Mouse (Mus musculus) cerebellum, adult 18-20 months (tissue): ENCODE data around the gene Myo5c.

Experiments
- DNase-seq, 2 experiments: peaks; one replicate each; pipeline ENCODE4 v3.0.0; 2021

Gene Myo5c

DNA sequence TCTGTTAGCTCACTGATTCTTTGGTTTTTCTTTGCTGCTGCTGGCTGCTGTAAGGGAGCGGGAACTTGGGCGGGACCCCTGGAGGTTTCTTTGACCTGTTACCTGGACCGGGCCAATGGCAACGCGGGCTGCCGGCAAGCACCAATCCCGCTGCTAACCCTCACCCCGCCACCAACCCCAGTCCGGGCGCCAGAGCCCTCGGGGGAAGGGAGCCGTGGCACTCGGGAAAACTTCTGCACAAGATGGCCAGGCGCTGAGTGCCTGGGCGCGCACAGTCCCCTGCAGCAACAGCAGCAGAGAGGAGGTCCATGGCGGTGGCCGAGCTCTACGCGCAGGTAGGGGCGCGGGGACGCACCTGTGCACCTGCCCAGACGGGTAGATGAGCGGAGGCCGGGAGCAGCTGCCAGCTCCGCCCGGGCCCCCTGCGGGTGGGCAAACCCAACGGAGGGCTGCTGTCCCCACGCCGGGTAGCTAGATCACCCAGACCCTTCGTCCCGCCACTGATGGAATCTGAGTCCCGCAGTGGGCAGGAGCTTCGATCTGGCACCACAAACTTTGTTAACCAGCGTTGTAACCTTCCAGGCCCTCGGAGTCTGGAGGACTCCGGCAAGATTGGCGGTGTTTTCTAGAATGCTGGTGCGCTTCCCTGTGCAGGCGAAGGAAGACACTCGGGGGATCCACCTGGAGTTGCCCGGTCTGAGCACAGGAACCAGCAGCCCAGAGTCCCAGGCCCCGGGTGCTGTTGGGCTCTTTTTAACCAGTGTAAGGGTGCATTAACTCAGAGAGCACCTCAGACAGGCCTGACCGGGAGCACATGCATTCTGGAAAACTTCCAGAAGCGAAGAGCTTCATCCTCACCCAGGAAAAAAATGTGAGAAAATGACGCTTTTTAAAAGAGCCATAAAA lies at the start of gene Myo5c:
Gene Myo5c, plus strand, starts transcription at position 180 of the 906 bp plus-strand sequence.
- DNase-seq, result peak in 1 of 2 experiments; percentile 35

DNA sequence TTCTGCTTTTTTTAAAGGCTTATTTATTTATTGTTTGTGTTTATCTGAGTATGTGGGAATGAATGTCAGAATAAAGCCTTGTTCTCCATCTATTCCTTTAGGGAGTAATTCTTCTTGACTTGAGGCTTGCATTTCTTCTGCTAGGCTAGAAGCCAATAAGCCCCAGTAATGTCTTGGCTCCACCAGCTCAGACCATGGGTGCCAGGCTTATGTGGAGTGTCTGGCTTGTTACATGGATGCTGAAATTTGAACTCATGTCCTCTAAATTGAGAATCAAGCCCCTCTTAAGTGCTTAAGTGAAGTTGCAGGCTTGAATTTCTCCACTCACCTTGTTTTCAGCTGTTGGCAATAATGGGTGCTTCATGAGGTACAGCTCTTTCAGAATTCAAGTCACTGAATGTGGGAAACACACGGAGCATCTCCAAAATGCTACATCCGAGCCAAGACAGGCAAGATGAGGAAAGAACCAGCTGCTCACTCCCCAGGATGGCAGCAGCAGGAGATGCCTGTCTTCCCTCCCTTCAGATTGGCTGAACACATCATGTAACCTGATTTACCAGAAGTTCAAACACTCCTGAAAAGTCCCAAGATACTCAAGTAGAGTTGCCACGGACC lies 44.1 kb upstream of the Myo5c start:
- DNase-seq, result peak; percentile 59 to 75

DNA sequence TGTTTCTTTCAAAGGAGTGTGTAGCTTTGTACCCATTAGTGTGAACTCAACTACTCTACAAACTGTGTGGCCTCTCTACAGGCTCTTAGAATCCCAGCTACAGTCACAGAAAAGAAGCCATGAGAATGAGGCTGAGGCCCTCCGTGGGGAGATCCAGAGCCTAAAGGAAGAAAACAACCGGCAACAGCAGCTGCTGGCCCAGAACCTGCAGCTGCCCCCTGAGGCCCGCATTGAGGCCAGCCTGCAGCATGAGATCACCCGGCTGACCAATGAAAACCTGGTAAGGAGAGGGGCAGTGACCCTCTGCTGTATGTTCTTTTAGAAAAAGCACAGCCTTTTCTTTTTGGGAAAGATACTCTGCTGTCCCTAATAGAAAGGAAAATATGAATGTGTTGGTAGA lies 38.0 kb upstream of the Myo5c start:
- DNase-seq, result peak in 1 of 2 experiments; percentile 33

DNA sequence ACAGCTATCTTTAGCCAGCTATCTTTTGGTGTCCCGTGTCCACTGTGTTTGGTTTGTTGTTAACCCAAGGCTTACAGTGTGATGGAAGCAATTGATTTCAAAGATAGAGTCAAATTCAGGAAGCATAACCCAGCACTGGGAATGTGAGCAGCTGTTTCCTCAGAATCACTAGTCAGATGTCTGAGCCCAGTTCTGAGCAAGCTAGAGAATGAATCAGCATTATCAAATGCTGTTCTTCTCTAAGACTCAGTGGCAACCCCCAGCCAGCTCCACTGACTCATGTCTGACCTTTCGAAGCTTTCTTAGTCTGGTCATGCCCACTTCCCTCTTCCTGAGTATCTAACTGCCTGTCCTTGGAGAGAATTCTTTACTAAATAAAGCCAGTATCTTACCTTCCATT lies 35.5 kb upstream of the Myo5c start:
- DNase-seq, result no peak

DNA sequence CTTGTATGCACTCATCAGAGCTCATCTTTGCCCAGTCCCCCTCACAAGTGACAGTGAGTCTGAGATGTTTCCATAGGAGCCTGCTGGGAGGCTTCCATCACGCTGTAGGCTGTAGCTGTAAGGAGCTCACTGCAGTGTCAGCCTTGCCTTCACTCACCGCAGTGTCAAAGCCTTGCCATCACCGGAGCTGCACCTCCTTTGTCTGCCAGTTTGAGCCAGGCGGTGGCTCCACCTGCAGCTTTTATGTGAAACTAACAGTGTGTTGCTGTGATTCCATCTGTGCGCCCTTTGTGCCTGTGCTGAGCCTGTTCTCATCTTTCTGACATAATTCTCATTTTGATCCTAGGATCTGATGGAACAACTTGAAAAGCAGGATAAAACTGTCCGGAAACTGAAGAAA lies 34.5 kb upstream of the Myo5c start:
- DNase-seq, result peak; percentile 82 to 89

DNA sequence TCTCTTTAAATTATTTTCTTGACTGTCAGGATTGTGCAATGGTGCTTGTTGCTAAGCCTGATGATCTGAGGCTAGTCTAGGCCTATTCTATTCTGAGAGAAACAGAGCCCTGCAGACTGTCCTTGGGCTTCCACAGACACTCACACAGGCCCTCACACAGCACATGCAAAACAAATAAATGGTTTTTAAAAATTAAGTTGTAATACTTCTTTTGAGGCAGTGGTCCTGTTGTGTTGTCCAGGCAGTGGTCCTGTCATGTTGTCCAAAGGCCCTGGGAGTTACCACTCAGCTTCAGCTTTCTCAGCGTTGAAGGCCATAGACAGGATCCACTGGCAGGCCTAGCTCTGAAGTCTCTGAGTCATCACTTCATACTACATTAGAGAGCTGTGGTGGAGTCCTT lies 30.3 kb upstream of the Myo5c start:
- no peak for DNase-seq

DNA sequence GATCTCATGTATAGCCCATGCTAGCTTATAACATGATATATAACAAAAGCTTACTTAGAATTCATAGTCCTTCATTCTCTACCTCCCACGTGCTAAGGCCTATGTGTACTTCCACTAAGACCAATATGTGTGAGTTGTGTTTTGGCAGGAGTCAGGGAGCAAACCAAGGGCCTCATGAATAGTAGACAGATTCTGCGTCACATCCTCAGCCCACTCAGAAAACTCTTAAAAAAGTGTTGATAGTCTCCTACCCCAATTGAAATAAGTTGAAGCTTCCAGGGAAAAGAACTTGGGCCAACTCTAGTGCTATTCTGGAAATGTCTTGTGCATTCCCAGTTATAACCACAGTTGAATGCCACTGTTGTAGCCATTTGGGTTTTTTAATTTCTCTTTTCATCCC lies 29.8 kb upstream of the Myo5c start:
- DNase-seq, result no peak

DNA sequence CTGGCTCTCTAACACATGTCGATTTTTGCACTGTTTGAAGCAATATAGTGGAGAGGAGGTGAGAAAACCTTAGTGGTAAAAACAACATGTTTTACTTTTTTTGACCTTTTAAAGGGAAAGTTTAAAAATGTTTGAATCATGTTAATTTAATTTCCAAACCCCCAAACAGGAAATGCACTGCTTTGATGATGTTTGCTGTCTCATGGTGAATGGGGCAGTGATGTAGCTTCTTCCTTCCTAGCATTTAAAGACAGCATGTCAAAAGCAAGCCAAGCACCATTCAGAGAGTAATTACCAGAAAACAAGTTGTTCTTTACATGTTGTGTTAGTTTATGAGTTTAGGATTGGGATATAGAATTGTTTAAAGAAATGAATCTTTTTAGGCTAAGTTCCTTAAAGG lies 22.6 kb upstream of the Myo5c start:
- no peak for DNase-seq

DNA sequence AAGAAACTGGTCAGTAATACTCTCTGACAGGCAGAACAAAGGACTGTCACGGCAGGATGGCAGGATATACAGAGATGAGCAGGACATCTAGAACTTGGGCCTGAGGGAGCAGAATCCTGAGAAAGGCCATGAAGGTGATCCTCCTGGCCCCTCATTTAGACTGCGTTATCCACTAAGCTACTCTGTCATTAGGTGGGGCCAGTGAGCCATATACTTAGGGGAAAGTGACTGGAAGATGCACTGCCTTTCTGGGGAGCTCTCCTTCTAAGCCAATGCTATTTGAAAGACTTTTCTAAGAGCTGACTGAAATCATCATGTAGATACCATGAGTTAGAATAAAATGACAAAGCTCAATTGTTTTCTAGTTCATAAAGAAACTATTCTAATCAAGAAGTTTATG lies 21.6 kb upstream of the Myo5c start:
- DNase-seq, result no peak

DNA sequence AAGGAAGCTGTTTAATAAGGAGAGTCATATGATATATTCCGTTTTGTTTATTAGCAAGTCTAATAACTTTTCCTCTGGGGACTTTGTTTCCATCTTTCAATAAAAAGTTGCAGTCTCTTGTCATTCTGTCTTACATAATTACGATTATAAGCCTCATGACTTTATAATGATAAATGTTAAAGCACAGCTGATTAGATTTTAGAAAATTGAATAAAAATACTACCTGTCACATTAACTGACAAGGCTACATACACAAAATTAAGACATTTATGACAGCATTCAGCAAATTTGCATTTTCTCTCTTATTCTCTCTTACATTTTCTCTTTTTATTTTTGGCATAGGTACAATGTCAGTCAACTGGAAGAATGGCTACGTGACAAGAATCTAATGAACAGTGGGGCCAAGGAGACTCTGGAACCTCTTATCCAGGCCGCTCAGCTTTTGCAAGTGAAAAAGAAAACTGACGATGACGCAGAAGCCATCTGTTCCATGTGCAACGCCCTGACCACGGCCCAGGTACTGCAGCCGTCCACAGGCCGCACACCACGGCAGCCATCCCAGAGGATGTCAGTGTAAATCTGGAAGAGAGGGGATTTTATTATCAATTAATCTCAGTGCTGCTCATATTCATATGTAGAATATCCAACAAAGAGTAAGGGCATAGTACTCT lies 16.9 kb upstream of the Myo5c start:
- peak; percentile 62 to 67 for DNase-seq

DNA sequence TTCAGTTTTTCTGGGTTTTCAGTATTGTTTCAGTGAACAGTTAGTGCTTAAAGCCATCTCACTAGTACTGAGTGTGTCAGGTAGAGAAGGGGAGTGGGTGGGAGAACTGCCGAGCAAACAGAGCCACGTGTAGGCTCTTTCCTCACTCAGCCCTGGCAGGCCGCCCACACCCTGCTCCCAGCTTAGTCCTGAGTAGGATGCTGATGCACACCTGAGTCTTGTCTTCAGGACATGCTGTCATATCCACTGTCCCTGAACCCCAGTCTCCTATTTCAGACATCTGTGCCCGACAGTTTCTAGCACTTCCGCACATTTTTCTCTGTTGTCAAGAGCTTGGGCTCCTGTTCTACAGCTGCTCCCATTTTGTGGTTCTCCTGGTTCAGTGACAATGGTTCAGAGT lies 11.9 kb upstream of the Myo5c start:
- no peak for DNase-seq

DNA sequence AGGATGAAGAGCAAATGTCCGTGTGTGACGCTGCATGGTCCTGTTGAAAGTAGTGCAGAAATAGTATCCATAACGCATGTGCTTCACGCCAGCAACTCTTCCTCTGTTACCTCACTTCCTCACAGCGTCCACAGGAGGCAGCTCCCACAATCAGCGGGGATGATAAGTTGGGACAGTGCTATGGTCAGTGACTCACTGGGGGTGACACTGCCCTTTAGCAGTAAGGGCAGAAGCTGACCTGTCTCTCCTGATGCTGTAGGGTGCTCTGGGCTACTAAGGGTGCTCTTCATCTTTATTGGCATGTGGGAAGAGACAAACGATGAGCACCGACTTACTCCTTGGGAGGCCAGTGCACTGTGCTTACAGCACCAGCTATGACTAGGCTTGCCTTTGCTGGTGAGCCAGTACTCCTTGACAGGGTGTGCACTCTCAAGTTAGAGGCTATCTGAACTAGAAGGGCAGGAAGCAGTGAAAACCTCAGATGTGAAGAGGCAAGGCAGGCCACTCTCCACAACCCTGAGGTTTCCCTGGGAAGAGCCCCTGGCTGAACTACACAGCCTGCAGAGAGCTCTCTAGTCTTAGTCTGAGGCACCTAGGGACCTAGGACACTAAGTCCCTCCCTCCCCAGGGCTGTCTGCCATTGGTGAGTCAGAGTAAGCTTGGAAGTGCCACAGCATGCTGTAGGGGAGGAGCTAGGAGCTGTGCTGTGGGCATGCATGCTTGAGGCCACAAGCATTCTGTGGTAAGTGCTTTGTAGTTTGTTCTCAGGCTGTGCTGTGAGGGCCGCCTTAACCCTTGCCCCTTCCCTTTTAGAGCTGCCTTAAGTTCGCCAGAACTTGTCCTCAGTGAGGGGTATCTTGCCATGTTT lies 10.2 kb upstream of the Myo5c start:
- DNase-seq, result no peak

DNA sequence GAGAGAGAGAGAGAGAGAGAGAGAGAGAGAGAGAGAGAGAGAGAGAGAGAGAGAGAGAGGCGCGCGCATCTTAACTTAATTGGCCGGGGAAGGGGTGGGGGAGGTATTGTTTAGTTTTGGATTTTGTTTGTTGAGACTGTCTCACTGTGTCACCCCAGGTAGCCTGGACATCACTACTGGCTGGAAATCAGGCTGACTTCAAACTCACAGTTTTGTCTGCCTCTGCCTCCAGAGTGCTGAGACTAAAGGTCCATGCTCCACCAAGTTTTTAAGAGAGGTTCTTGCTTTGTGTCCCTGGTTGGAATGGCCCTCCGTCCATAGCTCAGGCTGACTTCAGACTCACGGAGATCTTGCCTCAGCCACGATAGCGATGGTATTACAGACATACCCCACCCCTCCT lies 1.0 kb downstream of the Myo5c start:
- DNase-seq, result no peak

DNA sequence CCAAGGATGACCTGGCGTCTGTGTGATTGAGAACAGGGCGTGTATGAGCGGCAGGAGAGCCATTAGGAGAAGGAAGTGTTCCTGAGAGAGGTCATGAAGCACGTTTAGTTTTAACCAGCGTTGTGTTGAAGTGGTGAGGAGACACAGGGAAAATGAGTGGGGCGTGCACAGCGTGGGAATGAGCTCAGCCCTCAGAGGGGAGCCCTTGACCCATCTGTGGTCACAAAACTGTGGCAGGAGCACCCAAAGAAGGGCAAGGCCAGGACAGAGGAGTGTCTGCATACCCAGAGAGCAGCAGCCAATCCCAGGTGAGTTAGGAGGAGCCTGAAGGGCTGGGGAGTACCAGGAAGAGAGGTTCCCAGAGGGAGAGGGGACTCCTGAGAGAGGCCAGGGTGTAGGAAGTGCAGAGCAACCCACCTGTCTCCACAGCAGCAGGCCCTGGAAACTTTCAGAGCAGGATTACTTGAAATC lies 2.5 kb downstream of the Myo5c start:
- no peak for DNase-seq

DNA sequence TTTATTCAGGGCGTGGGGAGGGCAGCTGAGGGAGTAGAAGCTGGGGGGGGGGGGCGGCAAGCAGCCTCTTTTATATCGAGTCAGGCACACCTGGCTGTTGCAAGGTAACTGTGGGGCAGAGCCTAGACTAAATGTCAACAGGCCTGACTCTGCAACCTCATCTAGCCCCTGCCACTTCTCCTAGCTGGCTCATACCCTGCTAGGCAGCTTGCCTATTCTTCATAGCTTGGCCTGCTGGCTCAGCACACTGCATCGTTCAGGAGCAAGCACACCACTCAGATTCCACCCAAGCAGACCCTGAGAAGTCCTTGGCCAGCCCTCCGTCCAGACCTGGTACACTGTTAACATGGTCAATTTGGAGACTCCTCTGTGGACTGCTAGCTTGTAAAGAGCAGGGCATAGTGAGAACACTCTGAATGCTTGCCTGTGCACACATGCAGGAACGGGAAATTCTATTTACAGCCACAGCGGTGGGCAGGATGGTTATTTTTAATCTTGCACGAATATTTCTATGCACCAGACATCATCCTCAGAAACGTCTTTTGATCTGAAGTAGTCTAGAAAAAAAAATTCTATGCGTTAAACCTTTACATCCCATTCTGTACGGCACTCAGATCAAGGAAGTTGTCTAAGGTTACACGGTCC lies 3.3 kb downstream of the Myo5c start:
- no peak for DNase-seq

DNA sequence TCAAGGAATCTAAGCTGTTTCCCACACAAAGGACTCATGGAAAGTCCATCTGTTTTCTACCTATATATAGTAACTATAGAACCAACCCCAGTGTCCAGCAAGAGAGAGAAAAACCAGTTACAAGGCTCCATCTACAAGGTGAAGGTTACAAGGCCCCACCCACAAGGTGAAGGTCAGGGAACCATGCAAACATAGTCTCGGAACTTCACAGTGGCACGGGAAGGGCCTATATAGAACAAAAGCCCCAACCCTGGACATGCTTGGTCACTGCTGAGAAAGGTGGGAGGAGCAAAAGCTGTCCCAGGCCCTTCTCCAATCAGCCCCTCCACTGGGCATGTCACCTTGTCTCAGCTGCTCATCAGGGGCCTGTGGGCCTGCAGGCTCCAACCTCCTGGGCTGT lies 3.9 kb downstream of the Myo5c start:
- DNase-seq, result no peak

DNA sequence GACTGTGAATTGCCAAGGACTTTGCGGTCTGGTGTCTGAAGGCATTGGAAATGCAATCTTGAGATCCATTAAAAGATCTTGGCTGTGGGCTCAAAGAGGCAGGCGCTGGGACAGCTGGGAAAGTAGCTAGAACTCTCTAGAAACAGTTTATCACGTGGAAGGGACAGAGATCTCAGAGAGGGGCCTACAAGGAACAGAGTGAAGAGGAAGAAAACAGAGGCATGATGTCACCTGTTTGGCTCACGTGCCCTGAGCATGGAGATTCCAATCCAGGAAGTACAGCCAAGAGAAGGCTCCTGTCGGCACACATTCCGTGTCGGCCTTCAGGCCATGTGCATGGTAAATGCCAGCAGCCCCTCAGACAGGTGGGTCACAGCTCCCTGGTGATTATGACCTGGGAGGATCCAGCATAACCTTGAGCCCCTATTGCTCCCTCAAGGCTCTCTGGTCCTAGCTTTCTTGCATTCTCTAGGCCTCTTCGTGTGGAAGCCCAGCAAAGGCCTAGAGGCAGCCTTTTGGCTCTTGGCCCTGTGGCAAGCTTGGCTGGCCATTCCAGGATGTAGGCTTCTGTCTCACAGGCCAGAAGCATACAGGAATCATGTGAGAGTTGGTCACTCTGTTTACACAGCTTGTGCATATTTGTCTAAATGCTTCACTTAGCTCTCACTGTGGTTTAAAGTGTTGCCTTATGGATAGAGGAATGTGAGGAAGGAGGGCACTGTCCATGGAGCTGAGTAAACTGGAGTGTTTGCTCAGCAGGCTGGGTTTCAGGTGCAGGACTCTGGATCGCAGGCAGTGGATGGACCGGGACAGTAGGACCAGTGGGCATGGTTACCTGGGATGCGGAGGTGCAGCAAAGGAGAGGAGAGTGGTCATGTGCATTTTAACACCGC lies 4.8 kb downstream of the Myo5c start:
- DNase-seq, result peak in 1 of 2 experiments; percentile 36

DNA sequence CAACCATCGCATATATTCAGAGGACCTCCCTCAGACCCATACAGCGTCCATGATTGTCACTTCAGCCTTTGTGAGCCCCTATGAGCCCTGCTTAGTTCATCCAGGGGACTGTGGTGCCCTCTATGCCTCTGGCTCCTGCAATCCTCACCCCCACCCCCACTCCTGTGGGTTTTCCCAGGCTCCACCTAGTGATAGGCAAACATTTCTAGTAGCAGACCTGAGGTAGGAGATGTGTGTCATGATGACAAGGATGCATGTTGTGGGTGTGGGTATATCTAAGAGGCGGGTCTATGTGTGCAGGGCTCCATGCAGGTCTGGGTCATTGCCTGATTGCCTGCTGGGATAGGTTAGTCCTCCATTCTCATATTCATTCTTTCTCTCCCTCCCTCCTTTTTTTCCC lies 6.4 kb downstream of the Myo5c start:
- DNase-seq, result no peak

DNA sequence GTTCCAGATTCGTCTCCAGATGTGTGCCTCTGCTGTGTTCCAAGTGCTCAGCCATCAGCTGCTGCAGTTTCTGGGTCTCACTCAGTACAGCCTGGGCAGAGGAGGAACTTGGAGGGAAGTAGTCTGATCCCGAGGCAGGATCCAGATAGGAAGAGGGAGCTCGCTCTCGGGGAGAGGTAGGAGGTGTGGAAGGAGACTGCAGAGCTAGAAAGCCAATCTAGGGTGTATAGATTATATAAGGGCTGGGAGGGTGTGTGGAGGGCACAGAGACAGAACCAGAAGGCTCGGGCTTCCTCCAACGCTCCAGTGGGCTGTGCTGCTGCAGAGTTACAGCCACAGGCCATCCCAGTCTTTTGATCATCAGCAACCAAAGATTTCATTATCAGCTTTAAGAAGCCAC lies 11.2 kb downstream of the Myo5c start:
- DNase-seq, result no peak

DNA sequence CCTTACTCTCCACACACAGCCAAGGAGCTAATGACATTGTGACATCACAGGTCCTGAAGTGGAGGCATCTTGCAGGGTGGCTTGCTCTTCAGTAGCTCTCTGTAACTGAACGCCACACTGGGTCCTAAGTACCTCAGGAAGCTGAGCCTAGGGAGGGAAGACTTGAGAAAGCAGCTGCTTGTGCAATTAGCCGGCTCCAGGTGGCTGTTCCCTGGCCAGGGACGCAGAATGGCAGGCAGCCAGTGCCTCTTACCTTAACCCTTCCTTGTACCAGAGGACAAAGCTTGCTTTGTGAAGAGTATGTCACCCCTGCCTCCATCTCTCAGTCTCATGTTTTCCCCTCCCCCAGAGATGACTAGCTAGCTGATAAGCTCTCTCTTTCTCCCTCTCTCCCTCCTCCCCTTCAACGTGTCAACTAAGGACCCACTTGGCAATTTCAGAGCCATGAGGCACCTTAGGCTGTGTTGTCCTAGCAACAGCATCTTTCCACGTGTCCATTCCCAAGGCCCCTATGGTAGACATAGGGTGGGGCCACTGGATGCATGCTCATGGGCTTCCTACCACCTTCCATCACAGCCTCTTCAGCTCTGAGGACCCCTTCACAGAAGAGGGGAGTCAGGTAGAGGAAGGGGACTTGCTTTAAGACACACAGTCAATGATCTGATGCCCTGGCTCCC lies 12.0 kb downstream of the Myo5c start:
- DNase-seq, result peak; percentile 80 to 83

DNA sequence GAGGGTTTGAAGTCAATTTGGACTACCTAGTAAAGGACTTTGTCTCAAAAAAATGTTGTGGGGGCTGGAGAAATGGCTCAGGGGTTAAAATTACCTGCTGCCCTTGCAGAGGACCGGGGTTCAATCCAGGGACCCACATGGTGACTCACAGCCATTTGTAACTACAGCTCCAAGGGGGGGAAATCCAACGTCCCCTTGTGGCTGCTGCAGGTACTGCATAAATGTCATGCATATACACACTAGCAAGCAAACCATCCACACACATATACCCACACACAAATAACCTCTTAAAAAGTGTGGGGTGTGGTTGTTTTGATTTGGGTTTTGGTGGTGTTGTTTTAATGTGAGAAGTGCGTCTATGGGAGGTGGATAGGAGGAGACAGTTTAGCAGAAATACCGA lies 12.7 kb downstream of the Myo5c start:
- no peak for DNase-seq
